Mouse (Mus musculus) CD4-positive, CD25-positive, alpha-beta regulatory T cell, adult 9 weeks (primary cell): ENCODE measurements around the gene Eno3. TPM values are rescaled to one million over a fixed set of nuclear protein-coding genes. Genes with fewer than 3 reads are reported as not detected.

Source experiments
- polyA plus RNA-seq: library from polyadenylated mRNA; unstranded; fragments of 100-300 nt; shearing (Covaris generic); gene quantifications from one replicate; pipeline ENCODE4 v1.2.1, GENCODE M21; 2017

Eno3 gene
- polyA plus RNA-seq: 22.9 TPM

GRCm38 (mm10) chr11:70656964-70657363 is at the start of gene Eno3:
TSS of gene Eno3 (plus strand) at chr11:70657202.

GRCm38 (mm10) chr11:70615516-70616093 is 41.4 kb upstream of the Eno3 start, which contains the start of gene 4930544D05Rik:
TSS of gene 4930544D05Rik (plus strand) at chr11:70615848.

GRCm38 (mm10) chr11:70619101-70619500 is 37.9 kb upstream of the Eno3 start, which contains the start of gene Chrne:
TSS of gene Chrne (minus strand) at chr11:70619216.

GRCm38 (mm10) chr11:70638714-70639278 is 18.2 kb upstream of the Eno3 start, which contains the start of gene Gp1ba:
TSS of gene Gp1ba (plus strand) at chr11:70639122.

GRCm38 (mm10) chr11:70646691-70647650 is 10.0 kb upstream of the Eno3 start, which contains the start of the genes Rnf167 and Slc25a11:
TSS of gene Rnf167 (plus strand) at chr11:70647235.
TSS of gene Slc25a11 (minus strand) at chr11:70647479.

GRCm38 (mm10) chr11:70654198-70654922 is 2.6 kb upstream of the Eno3 start, which contains the start of gene Pfn1:
TSS of gene Pfn1 (minus strand) at chr11:70654644.

GRCm38 (mm10) chr11:70668771-70669505 is 11.9 kb downstream of the Eno3 start, which contains the start of gene Spag7:
TSS of gene Spag7 (minus strand) at chr11:70669416.

GRCm38 (mm10) chr11:70687601-70688199 is 30.7 kb downstream of the Eno3 start, which contains the start of gene Camta2:
TSS of gene Camta2 (minus strand) at chr11:70688105.

GRCm38 (mm10) chr11:70699722-70700556 is 42.9 kb downstream of the Eno3 start, which contains the start of the genes Inca1 and Kif1c:
TSS of gene Inca1 (minus strand) at chr11:70700155.
TSS of gene Kif1c (plus strand) at chr11:70700548.

Other genes starting within 250 kb of the Eno3 start
- 16.2 TPM for gene Pelp1, start 247.2 kb upstream of the Eno3 start, polyA plus RNA-seq
- 189 TPM for gene Arrb2, start 224.6 kb upstream of the Eno3 start, polyA plus RNA-seq
- 92.8 TPM for gene Med11, start 205.3 kb upstream of the Eno3 start, polyA plus RNA-seq
- gene Zmynd15, start 197.8 kb upstream of the Eno3 start, polyA plus RNA-seq: not detected
- 1.0 TPM for gene Cxcl16, start 197.2 kb upstream of the Eno3 start, polyA plus RNA-seq
- gene Tm4sf5, start 152.0 kb upstream of the Eno3 start, polyA plus RNA-seq: 3.0 TPM
- gene Vmo1, start 142.6 kb upstream of the Eno3 start, polyA plus RNA-seq: not detected
- not detected for gene Gltpd2, start 138.0 kb upstream of the Eno3 start, polyA plus RNA-seq
- gene Psmb6, start 131.8 kb upstream of the Eno3 start, polyA plus RNA-seq: 416 TPM
- gene Gm40193, start 124.3 kb upstream of the Eno3 start, polyA plus RNA-seq: not detected
- 2.6 TPM for gene Pld2, start 117.1 kb upstream of the Eno3 start, polyA plus RNA-seq
- 8.6 TPM for gene Mink1, start 94.3 kb upstream of the Eno3 start, polyA plus RNA-seq
- 0.50 TPM for gene 4930544D05Rik, start 41.4 kb upstream of the Eno3 start, polyA plus RNA-seq
- 2.3 TPM for gene Chrne, start 38.0 kb upstream of the Eno3 start, polyA plus RNA-seq
- gene Gp1ba, start 18.1 kb upstream of the Eno3 start, polyA plus RNA-seq: 0.10 TPM
- 454 TPM for gene Rnf167, start 10.0 kb upstream of the Eno3 start, polyA plus RNA-seq
- gene Slc25a11, start 9.7 kb upstream of the Eno3 start, polyA plus RNA-seq: 131 TPM
- 2,554 TPM for gene Pfn1, start 2.6 kb upstream of the Eno3 start, polyA plus RNA-seq
- gene Spag7, start 12.2 kb downstream of the Eno3 start, polyA plus RNA-seq: 91.0 TPM
- gene Camta2, start 30.9 kb downstream of the Eno3 start, polyA plus RNA-seq: 53.2 TPM
- 0.86 TPM for gene Inca1, start 43.0 kb downstream of the Eno3 start, polyA plus RNA-seq
- 0.47 TPM for gene Kif1c, start 43.3 kb downstream of the Eno3 start, polyA plus RNA-seq
- gene Zfp3, start 107.0 kb downstream of the Eno3 start, polyA plus RNA-seq: 5.8 TPM
- 0.46 TPM for gene Scimp, start 155.4 kb downstream of the Eno3 start, polyA plus RNA-seq
- gene Rabep1, start 187.6 kb downstream of the Eno3 start, polyA plus RNA-seq: 9.8 TPM